Mouse (Mus musculus) hindbrain, postnatal 0 days (tissue): Measurements from ENCODE around the gene Hes6. TPM values are rescaled to one million over a fixed set of nuclear protein-coding genes. Genes with fewer than 3 reads are reported as not detected.

Source experiments
- ATAC-seq: fragments of 200-750 bp; cut with Nextera tagmentation; 2 replicates; pipeline ENCODE4 v1.8.0; 2017; ENCODE audit warnings: mild to moderate bottlenecking, moderate TSS enrichment, moderate library complexity
- DNase-seq: peaks from one replicate; pipeline ENCODE4 v3.0.0-alpha.2; 2015; ENCODE audit warnings: low spot score
- H3K27ac ChIP-seq: fragments of 300-500 bp; sonication (generic); 2 replicates; pipeline ENCODE4 v1.5.1; 2014; ENCODE audit warnings: mild to moderate bottlenecking
- H3K27me3 ChIP-seq: fragments of 300-500 bp; sonication (generic); 2 replicates; pipeline ENCODE4 v1.6.1; 2014; ENCODE audit warnings: low read length, mixed read lengths; ENCODE audit not compliant: insufficient read depth
- H3K36me3 ChIP-seq: fragments of 300-500 bp; sonication (generic); 2 replicates; pipeline ENCODE4 v1.6.1; 2014; ENCODE audit warnings: low read length, mixed read lengths; ENCODE audit not compliant: insufficient read depth
- H3K4me1 ChIP-seq: fragments of 300-500 bp; sonication (generic); 2 replicates; pipeline ENCODE4 v1.6.1; 2014; ENCODE audit warnings: antibody characterized with exemption, low read length, mixed read lengths; ENCODE audit not compliant: insufficient read depth
- H3K4me2 ChIP-seq: fragments of 300-500 bp; sonication (generic); 2 replicates; pipeline ENCODE4 v1.6.1; 2014; ENCODE audit warnings: low read depth, mild to moderate bottlenecking, low read length, moderate library complexity, mixed read lengths
- H3K4me3 ChIP-seq: fragments of 300-500 bp; sonication (generic); 2 replicates; pipeline ENCODE4 v1.5.1; 2014; ENCODE audit warnings: low read length
- H3K9ac ChIP-seq: fragments of 300-500 bp; sonication (generic); replicated peaks from 2 replicates; pipeline ENCODE4 v1.6.1; 2014; ENCODE audit warnings: mild to moderate bottlenecking, low read length, moderate library complexity, mixed read lengths
- H3K9me3 ChIP-seq: fragments of 300-500 bp; sonication (generic); 2 replicates; pipeline ENCODE4 v1.6.1; 2016; ENCODE audit warnings: low read length, mixed read lengths
- CTCF ChIP-seq: IDR thresholded peaks from 2 replicates; pipeline ENCODE4 v1.5.1; 2016; ENCODE audit warnings: antibody characterized with exemption, control low read depth, low read depth
- WGBS: fragments of 180-500 bp; shearing (Covaris S2); extraction: QIAGEN DNeasy Blood & Tissue Kit; methylation state at CpG from one replicate; pipeline ENCODE4 v1.1.7; 2014; 5-methylcytosine and 5-hydroxymethylcytosine counted together
- polyA plus RNA-seq: library from polyadenylated mRNA; unstranded; fragments of >200 nt; fragmentation: Nextera tagmentation; extraction: Ambion mirVana; gene quantifications from 2 replicates; pipeline ENCODE4 v1.2.1, GENCODE M21; 2015
- total RNA-seq: library from RNA; depleted of rRNA; stranded (reverse); fragments of >200 nt; gene quantifications from 2 replicates; pipeline ENCODE4 v1.2.3, GENCODE M21; 2014

The Hes6 gene
- total and polyA plus RNA-seq, 2 experiments from 2014 or later, result 129 to 160 TPM

GRCm38 (mm10) chr1:91442350-91442990, 28.6 kb upstream of the Hes6 start:
- H3K36me3 ChIP-seq, result peaks cover 55% of the 10 kb centered on the region
- ATAC-seq, result no peak
- no peak overlapping the region for H3K27ac ChIP-seq
- TF ChIP-seq CTCF, result no peak
- H3K9me3 ChIP-seq, result no peaks in the 10 kb centered on the region
- H3K4me2 ChIP-seq, result no peak overlapping the region
- H3K27me3 ChIP-seq, result no peaks in the 10 kb centered on the region
- 67% methylated on average over 6 of the region's 7 CpGs for WGBS
- H3K9ac ChIP-seq, result no peak overlapping the region
- no peak for DNase-seq
- no peak overlapping the region for H3K4me3 ChIP-seq
- no peaks in the 10 kb centered on the region for H3K4me1 ChIP-seq

GRCm38 (mm10) chr1:91441855-91442254, 28.0 kb upstream of the Hes6 start:
- Histone ChIP-seq H3K9ac (no peak overlapping the region), H3K4me2 (no peak overlapping the region), H3K9me3 (no peaks in the 10 kb centered on the region), H3K27ac (no peak overlapping the region), H3K4me3 (no peak overlapping the region), H3K4me1 (no peaks in the 10 kb centered on the region), H3K27me3 (no peaks in the 10 kb centered on the region), H3K36me3 (peaks cover 49% of the 10 kb centered on the region)
- no peak for TF ChIP-seq CTCF
- 93% methylated on average over 3 of the region's 3 CpGs for WGBS
- ATAC-seq (no peak), DNase-seq (no peak)

GRCm38 (mm10) chr1:91439776-91440175, 25.9 kb upstream of the Hes6 start:
- H3K36me3 ChIP-seq, result peaks cover 45% of the 10 kb centered on the region

GRCm38 (mm10) chr1:91437573-91437972, 23.7 kb upstream of the Hes6 start:
- Histone ChIP-seq H3K36me3 (peaks cover 34% of the 10 kb centered on the region; the same call in 1 of the 2 replicates), H3K9ac (no peak overlapping the region), H3K9me3 (no peaks in the 10 kb centered on the region), H3K27me3 (no peaks in the 10 kb centered on the region), H3K4me3 (no peak overlapping the region), H3K4me2 (no peak overlapping the region), H3K4me1 (peaks cover 12% of the 10 kb centered on the region), H3K27ac (no peak overlapping the region)
- DNase-seq (no peak), ATAC-seq (no peak)
- 89% methylated on average over 7 of the region's 7 CpGs for WGBS
- TF ChIP-seq CTCF, result no peak

More at GRCm38 (mm10) chr1:91439776-91440175, 25.9 kb upstream of the Hes6 start:
- no peak for TF ChIP-seq CTCF
- no peak overlapping the region for H3K9ac ChIP-seq
- 88% methylated on average over 8 of the region's 8 CpGs for WGBS
- peaks cover 12% of the 10 kb centered on the region for H3K4me1 ChIP-seq
- no peak overlapping the region for H3K4me3 ChIP-seq
- no peak overlapping the region for H3K27ac ChIP-seq
- DNase-seq, result no peak
- no peaks in the 10 kb centered on the region for H3K27me3 ChIP-seq
- no peaks in the 10 kb centered on the region for H3K9me3 ChIP-seq
- H3K4me2 ChIP-seq, result no peak overlapping the region
- ATAC-seq, result no peak

- no peak overlapping the region for H3K9ac ChIP-seq
- no peak overlapping the region for H3K4me2 ChIP-seq
- H3K27ac ChIP-seq, result peak overlapping the region; percentile 52; the same call in 1 of the 2 replicates
- ATAC-seq (no peak), DNase-seq (no peak)
- no peaks in the 10 kb centered on the region for H3K27me3 ChIP-seq
- no peak overlapping the region for H3K4me3 ChIP-seq
- H3K4me1 ChIP-seq, result peaks cover 12% of the 10 kb centered on the region
- WGBS, result 88% methylated on average over 3 of the region's 3 CpGs
- TF ChIP-seq CTCF, result no peak
- peaks cover 32% of the 10 kb centered on the region; the same call in 1 of the 2 replicates for H3K36me3 ChIP-seq
- no peaks in the 10 kb centered on the region for H3K9me3 ChIP-seq
Measured at GRCm38 (mm10) chr1:91437083-91437400, 23.2 kb upstream of the Hes6 start.

- DNase-seq, result peak; percentile 82
- TF ChIP-seq CTCF, result no peak
- Histone ChIP-seq H3K4me1 (peaks cover 12% of the 10 kb centered on the region), H3K36me3 (peaks cover 34% of the 10 kb centered on the region), H3K4me3 (no peak overlapping the region), H3K27me3 (no peaks in the 10 kb centered on the region), H3K4me2 (no peak overlapping the region), H3K9me3 (no peaks in the 10 kb centered on the region), H3K27ac (peak overlapping the region; percentile 52), H3K9ac (no peak overlapping the region)
- 41% methylated on average over 6 of the region's 6 CpGs for WGBS
- peak; percentile 72 for ATAC-seq
Measured at GRCm38 (mm10) chr1:91436380-91437082, 22.7 kb upstream of the Hes6 start.

- DNase-seq, result peak; percentile 23
- ATAC-seq, result no peak
- TF ChIP-seq CTCF, result no peak
- no peak overlapping the region for H3K9ac ChIP-seq
- no peaks in the 10 kb centered on the region for H3K27me3 ChIP-seq
- peak overlapping the region; percentile 52 for H3K27ac ChIP-seq
- no peaks in the 10 kb centered on the region for H3K9me3 ChIP-seq
- H3K36me3 ChIP-seq, result peaks cover 36% of the 10 kb centered on the region
- no peak overlapping the region for H3K4me2 ChIP-seq
- H3K4me1 ChIP-seq, result peaks cover 12% of the 10 kb centered on the region
- H3K4me3 ChIP-seq, result no peak overlapping the region
- WGBS, result 64% methylated on average over 13 of the region's 13 CpGs
Measured at GRCm38 (mm10) chr1:91435606-91436130, 21.8 kb upstream of the Hes6 start.
